Mouse (Mus musculus) embryonic facial prominence, embryonic 13.5 days (tissue): ENCODE measurements around the gene Gm20708. TPM values are rescaled to one million over a fixed set of nuclear protein-coding genes. Genes with fewer than 3 reads are reported as not detected.

Experiments
- ATAC-seq: fragments of 200-750 bp; cut with Nextera tagmentation; 2 replicates; pipeline ENCODE4 v1.8.0; 2017; ENCODE audit warnings: low read depth; ENCODE audit not compliant: insufficient number of reproducible peaks, insufficient read depth, low FRiP score, low TSS enrichment
- H3K27ac ChIP-seq: fragments of 300-500 bp; sonication (generic); 2 replicates; pipeline ENCODE4 v1.5.1; 2015; ENCODE audit warnings: moderate library complexity, mild to moderate bottlenecking, inconsistent platforms
- H3K27me3 ChIP-seq: fragments of 300-500 bp; sonication (generic); 2 replicates; pipeline ENCODE4 v1.6.1; 2015; ENCODE audit warnings: mild to moderate bottlenecking, inconsistent platforms
- H3K36me3 ChIP-seq: fragments of 300-500 bp; sonication (generic); 2 replicates; pipeline ENCODE4 v1.6.1; 2015; ENCODE audit warnings: mild to moderate bottlenecking, inconsistent platforms
- H3K4me1 ChIP-seq: fragments of 300-500 bp; sonication (generic); 2 replicates; pipeline ENCODE4 v1.6.1; 2015; ENCODE audit warnings: inconsistent platforms
- H3K4me2 ChIP-seq: fragments of 300-500 bp; sonication (generic); 2 replicates; pipeline ENCODE4 v1.6.1; 2015; ENCODE audit warnings: moderate library complexity, mild to moderate bottlenecking, inconsistent platforms
- H3K4me3 ChIP-seq: fragments of 300-500 bp; sonication (generic); 2 replicates; pipeline ENCODE4 v1.5.1; 2015; ENCODE audit warnings: mild to moderate bottlenecking, inconsistent platforms
- H3K9ac ChIP-seq: fragments of 300-500 bp; sonication (generic); 2 replicates; pipeline ENCODE4 v1.6.1; 2015; ENCODE audit warnings: mild to moderate bottlenecking, inconsistent platforms
- H3K9me3 ChIP-seq: fragments of 300-500 bp; sonication (generic); 2 replicates; pipeline ENCODE4 v1.6.1; 2016; ENCODE audit warnings: inconsistent platforms
- WGBS: fragments of 180-500 bp; shearing (Covaris S2); methylation state at CpG from one replicate; pipeline ENCODE4 v1.1.7; 2015; ENCODE audit warnings: mixed read lengths; 5-methylcytosine and 5-hydroxymethylcytosine counted together
- polyA plus RNA-seq: library from polyadenylated mRNA; unstranded; fragments of >200 nt; fragmentation: Nextera tagmentation; extraction: Ambion mirVana; gene quantifications from 2 replicates; pipeline ENCODE4 v1.2.1, GENCODE M21; 2015

Gm20708 gene
- polyA plus RNA-seq, 1 experiment from 2014 or later: 0.66 TPM

GRCm38 (mm10) chr11:117774925-117775324 lies 34.5 kb upstream of the Gm20708 start:
- H3K4me1 ChIP-seq: peaks cover 14% of the 10 kb centered on the region
- no peaks in the 10 kb centered on the region for H3K9me3 ChIP-seq
- H3K4me3 ChIP-seq: no peak overlapping the region
- H3K27me3 ChIP-seq: no peaks in the 10 kb centered on the region
- no peak overlapping the region for H3K9ac ChIP-seq
- H3K4me2 ChIP-seq: no peak overlapping the region
- no peak for ATAC-seq
- WGBS: 91% methylated on average over 10 of the region's 10 CpGs
- H3K36me3 ChIP-seq: peaks cover 63% of the 10 kb centered on the region
- no peak overlapping the region for H3K27ac ChIP-seq

DNA sequence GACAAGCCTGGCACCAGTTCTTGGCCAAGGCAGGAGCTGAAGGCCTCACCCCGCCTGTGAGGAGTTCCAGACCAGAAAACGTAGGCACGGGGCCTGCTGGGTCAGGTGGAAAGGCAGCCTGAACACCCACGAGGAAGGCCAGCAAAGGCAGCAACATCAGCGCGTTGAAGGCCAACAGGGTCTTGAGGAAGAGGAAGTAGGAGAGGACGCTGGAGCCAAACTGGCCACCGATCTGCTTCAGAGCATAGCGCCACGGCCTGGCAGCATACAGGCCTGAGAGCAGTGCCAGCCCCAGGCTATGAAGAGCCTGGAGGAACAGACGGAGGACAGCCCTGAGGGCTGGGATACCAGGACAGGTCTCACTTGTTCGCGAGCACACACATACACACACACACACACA lies 33.9 kb upstream of the Gm20708 start:
- H3K9ac ChIP-seq: no peak overlapping the region
- 91% methylated on average over 11 of the region's 13 CpGs for WGBS
- H3K4me2 ChIP-seq: no peak overlapping the region
- H3K9me3 ChIP-seq: no peaks in the 10 kb centered on the region
- peaks cover 21% of the 10 kb centered on the region for H3K4me1 ChIP-seq
- no peak for ATAC-seq
- no peak overlapping the region for H3K27ac ChIP-seq
- H3K4me3 ChIP-seq: no peak overlapping the region
- H3K27me3 ChIP-seq: no peaks in the 10 kb centered on the region
- H3K36me3 ChIP-seq: peaks cover 57% of the 10 kb centered on the region

DNA sequence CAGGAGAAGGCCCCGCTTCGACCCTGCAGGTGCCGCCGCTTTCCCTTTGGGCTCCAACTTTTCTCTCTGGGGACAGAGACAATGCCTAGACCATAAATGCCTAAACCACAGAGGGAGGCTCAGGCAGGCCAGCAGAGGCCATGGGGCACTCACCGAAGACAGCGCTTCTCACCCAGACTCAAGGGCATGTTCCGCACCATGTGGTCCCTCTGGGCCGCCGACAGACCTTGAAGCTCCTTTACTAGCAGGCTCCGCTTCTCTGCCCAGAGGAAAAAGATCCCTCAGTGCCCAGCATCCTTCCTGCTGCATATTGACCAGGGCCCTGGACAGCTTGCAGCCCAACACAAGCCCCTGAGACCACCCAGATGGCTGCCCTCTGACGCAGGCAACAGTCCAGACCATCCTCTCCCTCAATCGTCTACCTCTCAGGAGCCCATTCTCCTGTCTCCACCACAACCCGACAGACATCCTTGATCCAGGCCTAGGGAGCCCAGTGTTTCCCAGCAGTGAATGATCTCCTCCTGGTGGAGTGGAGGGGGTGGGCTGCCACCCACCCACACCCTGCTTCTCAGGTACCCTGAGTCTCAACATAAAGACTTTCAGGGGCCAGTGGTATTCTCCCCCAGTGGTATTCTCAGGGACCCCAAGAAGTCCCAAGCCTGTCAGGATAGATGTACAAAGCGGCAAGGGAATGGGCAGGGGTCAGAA lies 33.2 kb upstream of the Gm20708 start:
- Histone ChIP-seq H3K4me3 (no peak overlapping the region), H3K9me3 (no peaks in the 10 kb centered on the region), H3K9ac (no peak overlapping the region), H3K36me3 (peaks cover 53% of the 10 kb centered on the region), H3K4me2 (no peak overlapping the region), H3K27ac (no peak overlapping the region), H3K27me3 (peaks cover 5% of the 10 kb centered on the region), H3K4me1 (peaks cover 28% of the 10 kb centered on the region)
- 89% methylated on average over 14 of the region's 14 CpGs for WGBS
- ATAC-seq: no peak

- Histone ChIP-seq H3K36me3 (peaks cover 47% of the 10 kb centered on the region), H3K4me1 (peaks cover 36% of the 10 kb centered on the region), H3K4me2 (no peak overlapping the region), H3K9me3 (no peaks in the 10 kb centered on the region), H3K4me3 (no peak overlapping the region), H3K27ac (no peak overlapping the region), H3K9ac (no peak overlapping the region), H3K27me3 (peaks cover 14% of the 10 kb centered on the region)
- no peak for ATAC-seq
- WGBS: 78% methylated on average over 5 of the region's 5 CpGs
Measured at GRCm38 (mm10) chr11:117777111-117777510, 32.4 kb upstream of the Gm20708 start.

- Histone ChIP-seq H3K4me1 (peaks cover 43% of the 10 kb centered on the region), H3K4me2 (no peak overlapping the region), H3K9ac (no peak overlapping the region), H3K27ac (no peak overlapping the region), H3K9me3 (no peaks in the 10 kb centered on the region), H3K4me3 (no peak overlapping the region), H3K36me3 (peaks cover 44% of the 10 kb centered on the region), H3K27me3 (peaks cover 22% of the 10 kb centered on the region)
- ATAC-seq: no peak
- WGBS: 93% methylated on average over 11 of the region's 11 CpGs
Measured at GRCm38 (mm10) chr11:117778031-117778430, 31.4 kb upstream of the Gm20708 start.

GRCm38 (mm10) chr11:117778851-117779433 lies 30.5 kb upstream of the Gm20708 start:
- peak overlapping the region; percentile 59 for H3K4me3 ChIP-seq
- H3K4me2 ChIP-seq: peak overlapping the region; percentile 98
- no peak for ATAC-seq
- peaks cover 30% of the 10 kb centered on the region for H3K27me3 ChIP-seq
- H3K27ac ChIP-seq: peak overlapping the region; percentile 84
- H3K36me3 ChIP-seq: peaks cover 35% of the 10 kb centered on the region
- peak overlapping the region; percentile 73 for H3K9ac ChIP-seq
- WGBS: 48% methylated on average over 12 of the region's 12 CpGs
- no peaks in the 10 kb centered on the region for H3K9me3 ChIP-seq
- peaks cover 47% of the 10 kb centered on the region for H3K4me1 ChIP-seq

- peaks cover 47% of the 10 kb centered on the region for H3K4me1 ChIP-seq
- ATAC-seq: no peak
Measured at GRCm38 (mm10) chr11:117779434-117780198, 29.9 kb upstream of the Gm20708 start.

DNA sequence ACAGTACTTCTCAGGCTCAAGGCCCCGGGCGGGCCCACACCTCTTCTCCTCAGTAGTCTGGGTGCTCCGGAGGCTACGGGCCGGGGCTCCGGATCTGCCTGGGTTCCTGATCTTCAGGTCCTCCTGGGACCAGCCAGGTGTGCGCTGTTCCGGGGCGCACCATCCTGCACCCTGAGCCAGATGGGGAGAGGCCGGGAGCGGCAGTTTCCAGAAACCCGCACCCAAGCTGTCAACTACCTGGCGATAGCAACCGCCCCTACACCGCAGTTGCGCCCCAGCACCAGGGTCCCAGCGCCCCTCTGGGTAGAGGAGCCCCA lies 29.3 kb upstream of the Gm20708 start:
- 0 out of 2 replicates have a peak, but pooled peaks have one; percentile 16 for ATAC-seq
- under 1% methylated on average over 17 of the region's 17 CpGs for WGBS

More at GRCm38 (mm10) chr11:117779434-117780198, 29.9 kb upstream of the Gm20708 start:
- H3K27ac ChIP-seq: peak overlapping the region; percentile 84
- H3K36me3 ChIP-seq: peaks cover 31% of the 10 kb centered on the region
- H3K27me3 ChIP-seq: peaks cover 33% of the 10 kb centered on the region
- H3K4me3 ChIP-seq: peak overlapping the region; percentile 59
- peak overlapping the region; percentile 98 for H3K4me2 ChIP-seq
- peak overlapping the region; percentile 73 for H3K9ac ChIP-seq
- no peaks in the 10 kb centered on the region for H3K9me3 ChIP-seq
- 3% methylated on average over 38 of the region's 38 CpGs for WGBS

GRCm38 (mm10) chr11:117780582-117781111 lies 28.8 kb upstream of the Gm20708 start:
- WGBS: 2% methylated on average over 19 of the region's 19 CpGs

More for the DNA sequence above, 29.3 kb upstream of the Gm20708 start:
- Histone ChIP-seq H3K9me3 (no peaks in the 10 kb centered on the region), H3K4me3 (peak overlapping the region; percentile 59), H3K4me2 (peak overlapping the region; percentile 98), H3K36me3 (peaks cover 26% of the 10 kb centered on the region), H3K27ac (peak overlapping the region; percentile 84), H3K9ac (peak overlapping the region; percentile 73), H3K4me1 (peaks cover 47% of the 10 kb centered on the region), H3K27me3 (peaks cover 33% of the 10 kb centered on the region)

DNA sequence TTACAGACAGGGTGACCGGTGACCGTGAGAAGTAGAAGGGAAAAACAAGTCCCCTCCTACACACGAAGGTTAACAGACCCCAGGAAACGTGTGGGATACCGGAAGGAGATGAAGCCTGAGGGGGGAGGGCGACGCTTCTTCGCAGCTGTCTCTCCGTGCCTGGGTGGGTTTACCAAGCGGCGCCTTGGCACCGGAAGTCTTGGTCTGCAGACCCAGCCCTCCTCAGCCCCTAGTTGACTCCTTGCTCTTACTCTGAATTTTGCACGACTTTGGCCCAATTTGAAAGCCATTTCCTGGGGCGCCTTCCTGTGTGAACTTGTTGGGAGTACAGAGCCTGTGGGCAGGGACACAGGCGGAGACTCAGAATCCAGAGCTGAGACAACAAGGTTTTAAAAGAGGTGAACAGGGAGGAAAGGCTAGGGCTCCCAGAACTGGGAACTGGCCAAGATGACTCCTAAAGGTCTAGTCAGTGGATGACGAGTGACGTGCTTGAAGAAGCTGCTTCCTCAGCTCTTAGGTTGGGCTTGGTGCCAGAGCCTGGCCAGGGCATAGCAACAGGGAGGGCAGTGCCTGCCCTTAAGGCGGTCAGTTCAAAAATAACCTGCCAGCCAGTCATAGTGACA lies 28.2 kb upstream of the Gm20708 start:
- Histone ChIP-seq H3K36me3 (peaks cover 16% of the 10 kb centered on the region), H3K27me3 (peaks cover 33% of the 10 kb centered on the region), H3K4me1 (peaks cover 47% of the 10 kb centered on the region), H3K9ac (peak overlapping the region; percentile 44; the same call in 1 of the 2 replicates), H3K4me2 (peak overlapping the region; percentile 98), H3K4me3 (peak overlapping the region; percentile 59), H3K9me3 (no peaks in the 10 kb centered on the region), H3K27ac (peak overlapping the region; percentile 84)
- no peak for ATAC-seq
- WGBS: 15% methylated on average over 18 of the region's 18 CpGs

More at GRCm38 (mm10) chr11:117780582-117781111, 28.8 kb upstream of the Gm20708 start:
- peaks cover 33% of the 10 kb centered on the region for H3K27me3 ChIP-seq
- H3K4me2 ChIP-seq: peak overlapping the region; percentile 98
- peak overlapping the region; percentile 73 for H3K9ac ChIP-seq
- H3K27ac ChIP-seq: peak overlapping the region; percentile 84
- H3K36me3 ChIP-seq: peaks cover 21% of the 10 kb centered on the region
- peak; percentile 84 for ATAC-seq
- H3K4me3 ChIP-seq: peak overlapping the region; percentile 59
- H3K4me1 ChIP-seq: peaks cover 47% of the 10 kb centered on the region
- H3K9me3 ChIP-seq: no peaks in the 10 kb centered on the region
